Mouse (Mus musculus) olfactory bulb, adult 2 months (tissue): Measurements from ENCODE around the gene Tm9sf4. TPM values are rescaled to one million over a fixed set of nuclear protein-coding genes. Genes with fewer than 3 reads are reported as not detected.
A peak's percentile ranks its signal among the peaks of the same experiment; 100 is the strongest.

Experiments
- H3K27ac ChIP-seq: fragments of 200-500 bp; 2 replicates; pipeline ENCODE4 v1.5.1; 2012; ENCODE audit warnings: low read depth, low read length; ENCODE audit not compliant: insufficient read depth
- H3K4me1 ChIP-seq: fragments of 200-500 bp; 2 replicates; pipeline ENCODE4 v1.6.1; 2012; ENCODE audit warnings: low read length; ENCODE audit not compliant: control insufficient read depth, insufficient read depth
- H3K4me3 ChIP-seq: fragments of 200-500 bp; 2 replicates; pipeline ENCODE4 v1.5.1; 2012; ENCODE audit warnings: mild to moderate bottlenecking, low read depth, low read length, moderate library complexity; ENCODE audit not compliant: insufficient read depth
- CTCF ChIP-seq: fragments of 200-500 bp; IDR thresholded peaks from 2 replicates; pipeline ENCODE4 v1.5.1; 2012; ENCODE audit warnings: low read depth, mild to moderate bottlenecking, low read length, moderate library complexity; ENCODE audit not compliant: insufficient read depth
- POLR2A ChIP-seq: fragments of 200-500 bp; IDR thresholded peaks from 2 replicates; pipeline ENCODE4 v1.6.1; 2012; ENCODE audit warnings: mild to moderate bottlenecking, low read depth, low read length, moderate library complexity; ENCODE audit not compliant: insufficient read depth
- WGBS: fragments of 180-500 bp; shearing (Covaris S2); methylation state at CpG from one replicate; pipeline ENCODE4 v1.1.7; 2018; 5-methylcytosine and 5-hydroxymethylcytosine counted together
- polyA plus RNA-seq: library from polyadenylated mRNA; stranded (reverse); fragments of >200 nt; gene quantifications from 2 replicates; pipeline ENCODE4 v1.2.4, GENCODE M21; 2012; ENCODE audit warnings: low replicate concordance; ENCODE audit not compliant: missing spikeins, insufficient read depth, insufficient read length

Gene Tm9sf4
- polyA plus RNA-seq, 1 experiment: not detected

DNA sequence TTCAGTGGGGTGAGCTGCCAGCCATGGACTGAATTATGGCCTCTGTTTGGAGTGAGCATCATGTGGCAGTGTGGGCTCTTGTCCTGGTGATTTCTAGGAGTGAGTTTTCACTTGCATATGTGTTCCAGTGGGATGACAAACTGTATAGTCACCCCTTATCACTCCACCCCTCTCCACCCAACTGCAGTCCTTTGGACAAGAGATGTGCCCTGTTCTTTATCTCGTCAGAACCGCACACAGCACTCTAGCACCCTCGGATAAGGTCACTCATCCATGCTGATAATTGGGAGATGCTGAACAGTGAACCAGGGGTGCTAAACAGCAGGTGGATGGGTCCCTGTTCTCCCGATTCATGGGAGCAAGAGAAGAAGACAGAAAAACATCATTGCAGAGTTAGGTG is 60.5 kb downstream of the Tm9sf4 start:
- Histone ChIP-seq H3K4me1 (peaks cover 8% of the 10 kb centered on the region; the same call in 1 of the 2 replicates), H3K4me3 (no peak overlapping the region), H3K27ac (no peak overlapping the region)
- TF ChIP-seq POLR2A (no peak), CTCF (no peak)
- 85% methylated on average over 4 of the region's 4 CpGs for WGBS

DNA sequence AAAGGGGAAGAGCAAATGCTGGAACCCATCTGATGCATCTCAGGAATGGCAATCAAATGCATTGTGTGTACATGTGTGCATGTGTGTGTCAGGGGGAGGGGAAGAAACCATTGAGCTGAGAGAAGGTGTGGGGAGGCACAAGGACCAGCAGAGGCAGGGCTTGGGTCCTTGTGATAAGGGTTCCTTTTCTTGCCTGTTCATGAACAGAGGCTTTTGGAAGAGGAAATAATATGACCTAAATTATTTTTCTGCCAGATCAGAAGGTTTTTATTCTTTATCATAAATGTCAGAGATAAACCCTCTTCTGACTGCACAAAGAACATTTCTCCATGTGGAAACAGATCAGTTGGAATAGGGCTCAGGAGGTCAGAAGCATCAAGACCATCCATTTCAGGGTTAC is 61.0 kb downstream of the Tm9sf4 start:
- Histone ChIP-seq H3K4me3 (no peak overlapping the region), H3K27ac (no peak overlapping the region), H3K4me1 (peaks cover 8% of the 10 kb centered on the region; the same call in 1 of the 2 replicates)
- TF ChIP-seq CTCF (no peak), POLR2A (no peak)

DNA sequence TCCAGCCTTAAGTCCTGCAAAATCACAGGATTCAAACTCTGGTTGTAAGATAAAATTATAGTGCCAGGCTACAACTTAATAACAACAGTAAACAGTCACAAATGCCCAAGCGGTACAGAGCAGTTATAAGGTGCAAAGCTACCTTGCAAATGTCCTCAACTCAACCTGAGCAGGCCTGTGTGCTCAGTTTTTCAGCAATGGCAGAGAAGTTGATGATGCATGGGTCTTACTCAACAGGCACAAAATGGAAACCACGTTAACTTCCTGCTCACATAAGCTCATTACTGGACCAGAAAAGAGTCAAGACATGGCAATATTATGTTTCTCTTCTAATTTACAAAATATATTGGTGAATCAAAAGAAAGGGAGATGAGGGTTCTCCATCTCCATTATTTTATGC is 61.5 kb downstream of the Tm9sf4 start:
- no peak overlapping the region for H3K4me3 ChIP-seq
- TF ChIP-seq CTCF: no peak
- TF ChIP-seq POLR2A: no peak
- H3K4me1 ChIP-seq: peaks cover 8% of the 10 kb centered on the region; the same call in 1 of the 2 replicates
- 93% methylated on average over 2 of the region's 2 CpGs for WGBS
- no peak overlapping the region for H3K27ac ChIP-seq

GRCm38 (mm10) chr2:153224946-153225594 is 64.0 kb downstream of the Tm9sf4 start, which contains the start of gene Tspyl3:
Gene Tspyl3, minus strand, starts transcription at chr2:153225441.
- peaks cover 16% of the 10 kb centered on the region for H3K4me1 ChIP-seq
- peak within 1 kb of the TSS; percentile 82 for H3K27ac ChIP-seq
- 2% methylated on average over 31 of the region's 31 CpGs for WGBS
- TF ChIP-seq CTCF (no peak), POLR2A (0 out of 2 replicates have a peak, but pooled peaks have one; percentile 26)
- peak within 1 kb of the TSS; percentile 59 for H3K4me3 ChIP-seq

GRCm38 (mm10) chr2:153225595-153225953 is 64.5 kb downstream of the Tm9sf4 start:
- Histone ChIP-seq H3K27ac (peak overlapping the region; percentile 82), H3K4me3 (peak overlapping the region; percentile 59), H3K4me1 (peaks cover 18% of the 10 kb centered on the region)
- 3% methylated on average over 3 of the region's 3 CpGs for WGBS
- TF ChIP-seq CTCF: no peak
- TF ChIP-seq POLR2A: no peak

DNA sequence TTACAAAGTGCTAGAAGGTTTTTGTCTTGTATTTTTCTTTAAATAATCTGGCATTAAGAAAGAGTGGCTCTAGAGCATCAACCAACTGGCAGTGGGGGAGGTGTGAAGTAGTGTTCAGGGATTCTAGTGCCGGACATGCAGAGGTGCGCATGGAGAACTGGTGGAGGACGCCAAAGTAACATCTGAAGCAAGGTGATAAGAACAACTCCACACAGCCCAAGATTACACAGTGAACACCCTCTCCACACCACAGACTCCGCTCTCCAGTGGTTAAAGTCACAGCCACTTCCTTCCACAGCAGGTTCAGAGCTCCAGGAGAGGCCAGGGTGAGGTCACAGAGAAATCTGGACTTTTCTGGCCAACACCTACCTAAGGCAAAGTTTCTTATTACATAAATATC is 66.9 kb downstream of the Tm9sf4 start:
- Histone ChIP-seq H3K27ac (no peak overlapping the region), H3K4me1 (peaks cover 18% of the 10 kb centered on the region), H3K4me3 (no peak overlapping the region)
- TF ChIP-seq CTCF (no peak), POLR2A (no peak)
- 90% methylated on average over 4 of the region's 4 CpGs for WGBS

DNA sequence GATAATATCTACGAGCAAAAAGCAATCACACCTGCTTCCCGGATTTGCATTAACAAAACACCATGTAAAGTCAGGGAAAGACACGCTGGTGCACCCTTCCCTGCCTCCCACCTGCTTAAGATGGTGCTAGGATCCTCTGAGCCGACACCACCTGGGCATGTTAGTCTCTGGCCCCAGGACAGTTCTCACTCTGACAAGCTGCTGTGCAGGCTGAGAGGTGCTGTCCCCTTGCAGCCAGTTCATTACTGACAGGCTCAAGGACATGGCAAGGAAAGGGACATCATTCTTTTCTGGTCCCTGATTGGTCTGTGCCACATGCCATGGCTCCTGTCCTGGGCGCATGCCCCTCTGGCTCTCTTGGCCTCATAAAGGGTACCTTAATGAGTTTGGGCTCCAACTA is 67.4 kb downstream of the Tm9sf4 start:
- no peak for TF ChIP-seq POLR2A
- TF ChIP-seq CTCF: no peak
- 89% methylated on average over 5 of the region's 5 CpGs for WGBS
- Histone ChIP-seq H3K4me3 (no peak overlapping the region), H3K4me1 (peaks cover 18% of the 10 kb centered on the region), H3K27ac (no peak overlapping the region)

- 64% methylated on average over 4 of the region's 4 CpGs for WGBS
- Histone ChIP-seq H3K27ac (no peak overlapping the region), H3K4me1 (peaks cover 5% of the 10 kb centered on the region), H3K4me3 (no peak overlapping the region)
- TF ChIP-seq CTCF (no peak), POLR2A (no peak)
These were observed 76.1 kb downstream of the Tm9sf4 start for GRCm38 (mm10) chr2:153237193-153237592.

DNA sequence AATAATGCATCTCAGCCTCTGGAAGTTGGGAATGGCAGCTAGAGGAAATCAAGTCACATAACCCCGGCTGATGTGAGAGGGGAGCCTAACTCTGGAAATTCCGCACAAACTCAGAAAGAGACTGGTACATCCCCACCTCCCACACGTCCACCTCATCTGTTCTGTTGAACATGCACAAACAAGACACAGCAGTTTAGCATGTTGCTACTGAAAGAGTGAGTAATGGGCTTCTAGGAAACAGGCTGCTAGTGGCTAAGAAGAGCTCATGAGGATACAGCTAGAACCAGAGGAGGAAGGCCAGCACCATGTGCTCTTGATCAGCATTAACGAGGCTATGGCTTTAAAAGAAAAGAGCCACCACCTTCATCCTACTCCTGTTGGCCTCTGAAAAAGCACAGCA is 76.8 kb downstream of the Tm9sf4 start:
- H3K4me1 ChIP-seq: peaks cover 5% of the 10 kb centered on the region
- 44% methylated on average over 4 of the region's 4 CpGs for WGBS
- H3K4me3 ChIP-seq: no peak overlapping the region
- no peak overlapping the region for H3K27ac ChIP-seq
- TF ChIP-seq POLR2A: no peak
- TF ChIP-seq CTCF: no peak

DNA sequence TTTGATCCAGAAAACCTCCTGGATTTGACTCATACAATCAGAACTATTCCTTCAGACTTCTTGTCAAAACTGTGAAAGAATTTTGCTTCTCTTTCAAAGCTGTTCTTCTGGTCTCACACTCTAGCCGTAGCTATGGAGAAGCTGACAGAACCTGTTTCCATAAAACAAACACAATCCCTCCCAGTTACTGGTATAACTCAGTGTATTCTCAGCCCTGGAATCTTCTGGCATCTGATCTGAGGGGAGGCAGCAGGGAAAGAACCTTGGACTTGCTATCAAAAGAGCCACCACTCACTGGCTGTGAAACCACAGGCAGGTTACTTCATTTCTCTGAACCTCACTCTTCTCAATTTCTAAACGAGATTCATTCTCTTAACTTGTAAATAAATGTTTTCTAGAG is 77.3 kb downstream of the Tm9sf4 start:
- TF ChIP-seq CTCF (no peak), POLR2A (no peak)

More for the DNA sequence above, 77.3 kb downstream of the Tm9sf4 start:
- Histone ChIP-seq H3K4me3 (no peak overlapping the region), H3K27ac (no peak overlapping the region), H3K4me1 (peaks cover 6% of the 10 kb centered on the region)
- WGBS: 55% methylated on average over 2 of the region's 2 CpGs
